Mouse (Mus musculus) frontal cortex, adult (tissue): ENCODE results near the gene Hist1h3b.
A peak's percentile ranks its signal among the peaks of the same experiment; 100 is the strongest.

Source experiments
- ATAC-seq: cut with Nextera tagmentation; 2 replicates; pipeline ENCODE4 v1.9.2; 2017; ENCODE audit warnings: mild to moderate bottlenecking, moderate library complexity, mixed read lengths; ENCODE audit not compliant: low TSS enrichment

Gene Hist1h3b

GRCm38 (mm10) chr13:23779025-23779424, 27.0 kb downstream of the Hist1h3b start:
- ATAC-seq: no peak

GRCm38 (mm10) chr13:23792520-23792919, 40.5 kb downstream of the Hist1h3b start:
- peak; percentile 95 for ATAC-seq

GRCm38 (mm10) chr13:23799405-23799804, 47.3 kb downstream of the Hist1h3b start:
- no peak for ATAC-seq
